Mouse (Mus musculus): ENCODE measurements around the gene Snap23. TPM values are rescaled to one million over a fixed set of nuclear protein-coding genes. Genes with fewer than 3 reads are reported as not detected.
A peak's percentile ranks its signal among the peaks of the same experiment; 100 is the strongest.
"Not testable (repeated sequence)": the region's sequence is repeated elsewhere in the genome, so short reads cannot be mapped to it uniquely, and the experiment has no call there.

Snap23 gene
- 51.2 and 56.5 TPM in 2 replicates for total RNA-seq (2014; fragmentation: Nextera tagmentation)
- total RNA-seq (2017) = 92.1 and 119 TPM in 2 replicates

DNA sequence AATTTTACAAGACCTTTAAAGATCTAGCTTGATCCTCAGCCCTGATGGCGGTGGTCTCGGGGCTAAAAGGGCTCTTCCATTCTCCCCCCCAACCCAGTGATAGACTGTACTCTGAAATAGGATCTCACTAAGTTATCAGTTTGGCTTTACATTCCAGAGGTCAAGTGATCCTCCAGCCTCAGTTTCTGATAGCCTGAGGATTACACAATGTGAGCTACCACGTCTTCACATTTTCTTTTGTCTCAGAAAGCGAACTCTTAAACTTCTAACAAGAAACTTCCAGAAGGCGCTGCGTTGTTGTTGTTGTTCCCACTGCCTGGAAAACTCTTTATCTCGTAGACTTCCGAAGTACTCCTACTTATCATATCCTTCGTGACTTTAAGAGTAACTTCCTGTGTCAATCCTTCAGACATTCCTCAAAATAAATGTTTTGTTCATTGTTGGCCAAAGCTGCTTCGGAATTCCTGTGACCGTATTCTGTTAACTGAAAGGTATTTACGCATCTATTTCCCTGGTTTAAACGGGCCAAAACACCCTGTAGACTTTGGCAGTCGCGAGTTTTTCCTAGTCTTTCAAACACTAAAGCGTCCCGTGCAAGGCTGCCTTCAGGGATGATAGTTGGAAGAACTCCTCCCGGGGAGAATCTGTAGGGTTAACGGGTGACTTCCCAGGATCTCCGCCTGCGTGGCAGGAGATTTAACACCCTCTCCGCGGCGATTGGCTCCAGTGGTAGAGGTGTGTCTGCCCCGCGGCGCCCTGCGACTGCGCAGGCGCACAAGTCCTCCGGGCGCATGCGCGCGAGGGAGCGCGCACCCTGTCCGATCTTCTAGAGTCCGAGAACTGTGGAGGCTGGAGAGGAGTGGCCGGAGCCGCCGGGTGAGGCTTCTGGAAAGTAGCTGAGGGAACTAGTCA lies at the start of gene Snap23:
Snap23 (plus strand) TSS at position 786 of the 912 bp plus-strand sequence.
- ATAC-seq (replicated peaks; ENCODE audit: poor library complexity, severe bottlenecking) = peak; percentile 75

DNA sequence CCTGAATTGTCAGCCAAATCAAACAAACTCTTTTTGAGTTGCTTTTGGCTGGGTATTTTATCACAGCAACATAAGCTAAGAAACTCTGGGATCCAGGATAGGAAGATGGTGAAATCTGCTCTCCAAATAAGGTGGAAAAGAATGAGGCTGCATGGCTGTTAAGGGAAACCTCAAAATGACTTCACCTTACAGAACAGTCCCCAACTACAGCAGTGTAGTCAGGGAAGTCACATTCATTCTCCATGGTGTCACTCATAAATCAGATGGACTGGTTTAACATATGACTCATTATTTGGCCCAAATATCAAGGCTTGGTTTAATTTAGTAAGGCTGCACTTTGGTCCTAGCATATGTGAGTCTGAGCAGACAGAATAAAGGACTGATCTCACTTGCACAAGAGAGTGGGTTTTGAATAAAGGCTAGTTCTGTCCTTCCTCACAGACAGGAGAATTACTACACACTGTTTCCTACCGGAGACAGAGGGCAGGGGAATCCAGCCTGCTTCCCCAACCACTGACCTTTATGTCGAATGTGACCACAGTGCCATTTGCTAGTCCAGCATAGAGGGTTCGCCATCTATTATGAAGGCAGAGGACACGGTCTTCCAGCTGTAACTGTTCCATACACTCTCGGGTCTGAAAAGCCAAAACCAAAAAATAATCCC lies 48.8 kb upstream of the Snap23 start:
- no peak for ATAC-seq (replicated peaks; ENCODE audit: poor library complexity, severe bottlenecking)

DNA sequence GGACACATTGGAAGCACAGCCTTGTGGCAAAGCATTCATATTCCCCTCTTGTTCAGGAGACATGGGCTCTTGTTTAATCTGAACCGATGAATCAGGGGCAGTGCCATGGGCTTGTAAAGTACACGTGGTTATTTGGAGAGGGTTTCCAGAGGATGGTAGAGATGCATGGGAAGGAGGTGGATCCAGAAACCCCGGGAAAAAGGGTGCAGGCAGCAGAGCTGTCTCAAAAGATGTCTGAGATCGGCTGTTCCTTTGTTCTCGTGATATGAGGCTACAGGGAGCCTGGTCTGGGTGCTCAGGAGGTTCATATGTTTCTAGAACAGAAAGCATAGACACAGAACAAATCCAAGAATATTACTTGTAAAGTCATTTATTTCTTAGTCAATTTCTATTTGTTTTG lies 40.7 kb upstream of the Snap23 start:
- ATAC-seq (replicated peaks; ENCODE audit: poor library complexity, severe bottlenecking) = no peak

DNA sequence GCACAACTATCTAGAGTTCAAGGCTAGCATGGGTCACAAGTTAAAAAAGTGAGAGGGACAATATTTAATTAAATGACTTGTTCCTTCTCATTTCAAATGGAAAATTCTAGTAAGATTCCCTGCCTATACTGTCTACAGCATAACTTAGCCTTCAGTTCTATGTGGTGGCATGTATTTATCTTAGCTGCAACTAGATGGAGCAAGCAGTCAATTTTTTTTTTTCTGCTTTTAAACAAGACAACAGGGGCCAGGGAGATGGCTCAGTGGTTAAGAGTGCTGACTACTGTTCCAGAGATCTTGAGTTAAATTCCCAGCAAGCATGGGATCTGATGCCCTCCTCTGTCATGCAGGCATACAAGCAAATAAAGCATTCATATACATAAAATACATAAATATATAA lies 37.9 kb upstream of the Snap23 start:
- no peak for ATAC-seq (replicated peaks; ENCODE audit: poor library complexity, severe bottlenecking)

DNA sequence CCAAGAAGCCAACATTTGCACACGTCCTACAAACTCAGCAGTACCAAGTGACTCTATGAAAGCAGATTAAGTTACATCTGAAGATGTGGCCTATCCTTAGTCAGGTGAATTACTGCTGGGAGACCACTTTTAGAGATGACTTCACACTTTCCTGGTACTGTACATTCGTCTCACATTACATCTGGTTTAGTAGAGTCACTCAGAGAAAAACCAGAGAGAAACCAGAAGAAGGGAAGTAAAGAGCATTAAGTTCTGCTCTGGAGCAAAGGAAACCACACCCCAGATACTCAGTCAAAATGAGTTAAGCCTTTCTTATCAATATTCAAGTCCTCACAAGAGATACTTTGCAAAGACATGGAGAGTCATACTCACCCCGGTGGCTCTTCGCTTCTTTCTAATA lies 36.2 kb upstream of the Snap23 start:
- no peak for ATAC-seq (replicated peaks; ENCODE audit: poor library complexity, severe bottlenecking)

DNA sequence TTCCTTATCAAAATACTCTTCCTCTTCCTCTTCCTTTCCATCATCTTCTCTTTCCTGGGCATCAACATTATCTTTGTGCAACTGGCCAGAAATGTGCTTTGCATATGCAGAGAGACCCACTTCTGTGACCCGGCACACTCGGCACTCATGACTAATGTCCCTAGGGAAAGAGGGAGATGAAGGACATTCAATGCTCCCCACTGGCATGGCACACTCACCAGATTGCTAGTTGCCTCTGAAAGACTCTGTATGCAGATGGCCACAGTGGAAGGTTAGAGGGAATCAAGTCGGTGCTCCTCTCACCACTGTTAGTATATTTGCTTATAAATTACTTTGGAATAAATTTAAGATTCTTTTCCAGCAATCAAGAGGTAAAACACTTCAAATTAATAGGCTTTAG lies 28.1 kb upstream of the Snap23 start:
- no peak for ATAC-seq (replicated peaks; ENCODE audit: poor library complexity, severe bottlenecking)

DNA sequence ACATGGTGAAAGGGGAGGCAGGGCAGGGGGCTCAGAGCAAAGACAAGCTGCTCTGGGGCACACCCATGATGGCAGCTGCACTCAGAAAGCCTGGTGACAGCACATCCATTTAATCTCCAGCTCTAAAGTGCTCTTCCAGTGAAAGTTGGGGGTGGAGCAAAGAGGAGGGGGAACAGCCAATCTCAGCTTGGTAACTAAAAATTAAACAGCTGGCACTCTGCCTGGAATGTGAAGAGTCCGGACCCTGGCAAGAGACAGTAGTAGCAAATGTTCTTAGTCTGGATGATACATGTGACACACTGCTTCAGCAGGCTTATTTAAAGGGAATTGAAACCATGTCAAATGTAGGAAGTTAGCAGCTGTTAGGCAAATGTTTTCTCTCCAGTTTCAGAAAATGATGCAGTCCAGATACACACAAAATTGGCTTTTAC lies 27.7 kb upstream of the Snap23 start:
- peak; percentile 97 for ATAC-seq (replicated peaks; ENCODE audit: poor library complexity, severe bottlenecking)

DNA sequence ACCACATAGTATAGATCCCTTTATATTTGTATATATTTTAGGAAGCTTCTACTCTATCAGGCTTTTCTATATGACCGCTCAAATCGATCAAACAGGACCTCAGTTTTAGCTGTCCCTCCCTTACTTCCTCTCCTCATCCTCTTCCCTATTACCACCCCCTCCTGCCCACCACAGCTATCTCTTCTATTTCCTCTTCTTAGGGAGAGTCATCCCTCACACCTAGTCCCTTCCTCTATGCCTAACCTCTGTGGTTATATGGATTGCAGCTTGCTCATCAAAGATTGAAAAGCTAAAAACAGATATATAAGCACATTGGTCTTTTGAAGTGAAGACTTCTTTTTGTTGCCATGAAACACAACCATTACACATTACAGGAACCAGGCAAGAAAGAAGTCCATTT lies 22.7 kb upstream of the Snap23 start:
- peak; percentile 77 for ATAC-seq (replicated peaks; ENCODE audit: poor library complexity, severe bottlenecking)

DNA sequence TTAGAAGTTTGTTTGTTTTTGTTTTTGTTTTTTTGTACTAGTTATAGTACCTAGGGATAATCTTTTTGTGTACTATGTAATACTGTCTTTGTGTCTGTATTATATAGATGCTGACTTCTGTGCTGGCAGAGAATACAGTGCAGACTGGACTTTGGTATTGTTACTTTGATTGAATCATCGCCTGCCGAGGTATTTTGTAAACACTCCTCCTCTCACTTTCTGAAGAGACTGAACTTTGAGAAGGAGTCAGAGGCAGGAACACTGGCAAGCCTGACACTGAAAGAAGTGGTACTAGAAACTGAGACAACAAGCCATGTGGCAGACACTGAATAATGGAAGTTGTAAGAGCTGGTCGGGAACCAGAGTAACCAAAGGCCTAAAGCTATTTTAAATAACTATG lies 10.6 kb upstream of the Snap23 start:
- no peak for ATAC-seq (replicated peaks; ENCODE audit: poor library complexity, severe bottlenecking)

DNA sequence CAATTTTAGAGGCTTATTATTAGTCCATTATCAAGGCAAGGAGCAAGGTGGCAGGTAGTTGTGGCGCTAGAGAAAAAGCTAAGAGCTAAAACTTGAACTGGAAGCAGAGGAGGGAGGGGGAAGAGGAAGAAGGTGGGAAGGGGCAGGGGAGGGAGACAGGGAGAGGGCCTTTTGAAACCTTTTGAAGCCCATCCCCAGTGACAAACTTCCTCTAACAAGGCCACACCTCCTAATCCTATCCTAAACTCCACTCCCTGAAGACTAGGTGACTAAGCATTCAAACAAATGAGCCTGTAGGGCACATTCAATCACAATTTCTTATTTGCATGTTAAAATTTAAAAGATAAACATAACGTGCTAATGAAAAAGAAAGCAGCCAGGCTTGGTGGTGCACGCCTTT lies 8.7 kb upstream of the Snap23 start:
- ATAC-seq (replicated peaks; ENCODE audit: poor library complexity, severe bottlenecking) = peak; percentile 87

DNA sequence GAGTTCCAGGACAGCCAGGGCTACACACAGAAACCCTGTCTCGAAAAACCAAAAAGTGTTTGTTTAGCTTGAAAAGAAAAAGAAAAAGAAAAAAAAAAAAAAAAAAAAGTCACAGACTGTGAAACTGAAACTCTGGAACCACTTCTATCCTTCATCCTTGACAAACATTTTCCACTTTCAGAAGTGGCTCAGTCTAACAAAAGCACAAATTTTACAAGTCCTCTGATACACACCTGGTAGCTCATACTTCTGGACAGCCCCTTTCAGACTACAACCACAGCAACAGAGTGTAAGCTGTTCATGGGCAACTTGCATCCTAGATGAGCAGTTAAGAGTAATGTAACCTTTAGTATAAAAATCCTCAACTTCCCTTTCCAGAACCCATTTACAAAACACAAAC lies 5.9 kb upstream of the Snap23 start:
- no peak for ATAC-seq (replicated peaks; ENCODE audit: poor library complexity, severe bottlenecking)

DNA sequence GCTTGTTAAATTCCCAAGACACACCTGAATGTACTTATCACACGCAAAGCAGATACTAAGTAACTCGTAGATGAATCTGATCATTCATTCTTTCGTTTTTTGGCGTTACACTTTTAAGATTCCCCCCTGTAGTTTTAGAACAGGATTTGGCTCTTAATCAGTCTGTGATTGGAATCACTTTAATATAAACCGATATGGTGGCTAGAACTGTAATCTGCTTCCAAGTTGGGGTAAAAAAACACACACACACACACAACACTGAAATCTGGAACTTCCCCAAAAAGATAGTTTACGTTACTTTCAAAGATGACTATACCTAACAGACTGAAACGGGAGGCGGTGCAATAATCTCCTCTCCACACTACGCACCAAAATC lies 4.6 kb upstream of the Snap23 start:
- no peak for ATAC-seq (replicated peaks; ENCODE audit: poor library complexity, severe bottlenecking)

DNA sequence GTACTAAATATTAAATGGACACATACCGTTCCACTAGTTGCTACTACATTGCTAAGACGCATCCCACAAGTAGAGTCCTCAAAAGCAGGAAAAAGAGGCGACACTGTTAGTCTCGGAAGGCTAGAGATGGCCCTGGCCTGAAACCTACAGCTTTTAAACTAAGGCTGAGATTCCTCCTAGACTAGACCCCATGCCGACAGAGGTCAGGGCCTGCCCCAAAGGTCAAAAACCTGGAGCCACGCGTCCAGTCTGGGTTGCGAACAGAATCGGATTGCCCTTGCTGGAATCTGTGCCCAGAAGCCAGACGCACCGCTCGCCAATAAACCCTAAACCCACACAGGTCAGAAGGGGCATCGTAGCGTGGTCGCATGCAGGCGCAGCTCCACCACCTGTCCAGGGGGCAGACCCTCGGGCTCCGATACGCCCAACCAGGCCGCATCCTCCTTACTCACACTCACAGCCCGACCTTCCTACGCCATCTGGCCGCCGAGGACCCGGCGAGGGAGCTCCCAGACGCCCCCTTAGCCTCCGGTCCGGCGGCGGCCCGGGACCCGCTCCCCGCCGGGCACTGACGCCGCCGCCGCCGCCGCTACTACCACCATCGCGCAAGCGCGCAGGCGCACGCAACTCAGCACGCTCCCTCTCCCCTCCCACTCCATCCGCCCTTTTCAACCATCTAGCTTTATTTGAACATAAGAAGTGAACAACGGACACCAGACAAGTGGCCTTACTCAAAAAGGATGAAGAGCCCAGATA lies 4.1 kb upstream of the Snap23 start, which contains the start of gene Zfp106:
Zfp106 (minus strand) TSS at position 609 of the 756 bp plus-strand sequence.
- ATAC-seq (replicated peaks; ENCODE audit: poor library complexity, severe bottlenecking) = peak; percentile 62

DNA sequence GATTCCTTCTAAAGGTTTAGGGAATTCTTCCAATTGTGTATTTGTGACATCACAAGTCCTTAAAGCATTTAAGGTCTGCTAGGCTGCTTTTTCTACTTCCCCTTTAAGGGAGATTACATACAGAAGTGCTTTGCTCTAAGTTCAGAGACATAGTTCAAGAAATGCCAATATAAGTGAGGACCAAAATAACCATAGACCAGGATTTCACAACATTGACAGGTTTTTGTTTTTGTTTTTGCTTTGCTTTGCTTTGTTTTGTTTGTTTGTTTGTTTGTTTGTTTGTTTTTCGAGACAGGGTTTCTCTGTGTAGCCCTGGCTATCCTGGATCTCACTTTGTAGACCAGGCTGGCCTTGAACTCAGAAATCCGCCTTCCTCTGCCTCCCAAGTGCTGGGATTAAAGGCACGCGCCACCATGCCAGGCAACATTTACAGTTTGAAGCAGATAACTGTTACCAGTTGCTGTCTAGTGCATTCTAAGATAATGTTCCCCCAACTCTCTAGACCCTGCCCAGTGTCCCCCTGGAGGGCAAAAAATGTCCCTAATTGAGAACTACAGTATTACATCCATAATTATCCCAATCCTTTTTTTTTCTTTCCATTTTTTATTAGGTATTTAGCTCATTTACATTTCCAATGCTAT lies 2.8 kb upstream of the Snap23 start:
- not testable (repeated sequence) for ATAC-seq (replicated peaks; ENCODE audit: poor library complexity, severe bottlenecking)

DNA sequence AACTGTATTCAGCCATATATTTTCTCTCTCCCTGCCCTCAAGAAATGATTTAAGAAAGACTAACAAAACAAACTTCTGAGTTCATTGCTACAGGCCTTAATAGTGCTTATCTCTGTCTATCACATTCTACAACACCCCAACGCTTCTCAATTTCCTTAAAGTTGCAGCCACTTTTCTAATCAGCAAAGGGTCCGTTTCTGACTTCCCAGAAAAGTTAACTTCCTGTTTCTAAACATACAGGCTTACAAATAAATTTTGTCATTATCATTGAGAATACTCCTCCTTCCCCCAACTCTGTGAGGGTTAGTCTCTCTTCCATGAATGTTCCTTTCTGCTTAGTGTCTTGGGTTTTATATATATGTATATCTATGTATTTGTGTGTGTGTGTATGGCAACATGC lies 2.1 kb upstream of the Snap23 start:
- no peak for ATAC-seq (replicated peaks; ENCODE audit: poor library complexity, severe bottlenecking)

DNA sequence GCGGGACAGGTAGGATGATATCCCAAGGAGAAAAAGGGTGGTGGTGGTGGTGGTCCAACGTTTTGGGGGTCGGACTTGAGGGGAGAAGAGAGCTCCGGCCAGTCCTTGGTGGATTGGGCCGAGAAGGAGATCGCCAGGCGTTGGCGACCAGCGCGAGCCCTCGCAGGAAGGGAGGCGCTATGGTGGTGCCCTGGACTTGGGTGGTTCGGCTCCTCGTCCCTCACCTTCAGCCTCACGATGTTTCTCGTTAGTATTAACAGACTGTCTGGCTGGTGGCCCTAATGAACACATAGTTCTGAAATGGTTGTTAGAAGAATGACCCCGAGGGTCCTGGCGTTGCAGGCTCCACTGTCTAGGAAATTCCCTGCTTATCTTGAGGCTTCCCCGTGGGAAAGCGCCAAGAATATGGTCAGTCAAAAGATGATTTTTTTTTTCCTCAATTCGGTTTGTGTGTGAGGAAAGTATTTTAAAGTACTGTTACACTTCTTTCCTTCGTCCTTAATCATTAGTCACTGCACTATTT lies 388 bp downstream of the Snap23 start:
- ATAC-seq (replicated peaks; ENCODE audit: poor library complexity, severe bottlenecking) = peak; percentile 34

DNA sequence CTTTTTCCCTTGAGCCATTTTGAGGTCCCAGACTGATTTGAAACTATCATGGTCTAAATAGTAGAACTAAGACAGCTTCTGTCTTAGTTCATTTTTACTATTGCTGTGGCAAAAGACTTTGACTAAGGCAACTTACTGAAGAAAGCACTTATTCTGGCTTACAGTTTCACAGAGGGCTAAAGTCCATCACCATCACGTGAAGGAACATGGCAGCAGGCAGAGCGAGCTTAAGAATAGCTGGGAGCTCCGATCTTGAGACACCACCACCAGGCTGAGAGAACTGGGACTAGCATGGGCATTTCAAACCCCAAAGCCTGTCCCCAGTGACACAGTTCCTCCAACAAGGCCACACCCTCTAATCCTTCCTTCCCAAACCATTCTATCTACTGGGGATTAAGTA lies 3.6 kb downstream of the Snap23 start:
- no peak for ATAC-seq (replicated peaks; ENCODE audit: poor library complexity, severe bottlenecking)

DNA sequence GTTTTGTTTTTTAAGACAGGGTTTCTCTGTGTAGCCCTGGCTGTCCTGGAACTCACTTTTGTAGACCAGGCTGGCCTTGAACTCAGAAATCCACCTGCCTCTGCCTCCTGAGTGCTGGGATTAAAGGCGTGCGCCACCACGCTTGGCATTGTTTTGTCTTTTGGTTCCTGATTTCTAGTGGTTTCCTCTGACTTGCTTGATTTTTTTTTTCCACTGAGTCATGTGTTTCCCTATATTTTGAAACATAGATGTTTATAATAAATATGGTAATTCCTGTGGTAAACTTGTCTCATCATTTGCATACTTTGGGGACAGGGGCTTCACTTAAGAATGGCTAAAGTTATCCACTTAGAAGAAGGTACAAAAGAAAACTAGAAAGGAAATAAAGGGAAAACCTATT lies 4.7 kb downstream of the Snap23 start:
- ATAC-seq (replicated peaks; ENCODE audit: poor library complexity, severe bottlenecking) = not testable (repeated sequence)

DNA sequence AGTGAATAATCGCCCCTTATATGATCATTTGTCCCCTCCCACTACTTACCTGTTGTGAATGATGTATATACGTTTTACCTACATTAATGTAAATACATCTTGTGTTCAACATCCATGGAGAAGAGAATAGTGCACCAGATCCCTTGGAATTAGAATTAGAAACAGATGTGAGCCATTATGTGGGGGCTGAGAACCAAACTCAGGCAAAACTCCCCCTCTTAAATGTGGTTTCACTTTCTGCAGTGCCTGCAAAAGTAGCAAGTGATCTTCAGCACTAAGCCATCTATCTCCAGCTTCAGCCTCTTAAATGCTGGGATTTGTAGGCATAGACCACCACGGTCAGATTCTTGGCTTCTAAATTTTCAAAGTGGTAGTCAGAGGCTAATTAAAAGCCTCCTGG lies 7.7 kb downstream of the Snap23 start:
- ATAC-seq (replicated peaks; ENCODE audit: poor library complexity, severe bottlenecking) = no peak

DNA sequence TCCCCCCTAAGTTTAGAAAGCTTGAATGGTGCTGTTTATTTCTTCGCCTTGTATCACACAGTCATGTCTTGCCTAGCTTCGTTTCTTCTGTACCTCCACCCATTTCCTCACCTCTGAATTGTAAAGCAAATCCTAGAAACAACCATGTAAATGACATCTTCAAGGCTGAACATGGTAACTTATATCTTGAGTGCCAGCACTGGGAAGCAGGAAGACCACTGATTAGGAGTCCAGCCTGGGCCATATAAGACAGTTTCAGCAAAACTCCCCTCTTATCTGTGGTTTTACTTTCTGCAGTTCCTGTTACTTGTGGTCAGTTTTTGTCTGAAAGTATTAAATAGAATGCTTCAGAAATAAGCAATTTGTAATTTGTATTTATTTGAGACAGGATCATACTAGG lies 8.5 kb downstream of the Snap23 start:
- no peak for ATAC-seq (replicated peaks; ENCODE audit: poor library complexity, severe bottlenecking)

All from granulocyte monocyte progenitor cell, adult 5-6 weeks (primary cell).